Mouse (Mus musculus) stomach, embryonic 16.5 days (tissue): ENCODE measurements around the gene Taar5. TPM values are rescaled to one million over a fixed set of nuclear protein-coding genes. Genes with fewer than 3 reads are reported as not detected.

Experiments
- ATAC-seq: fragments of 200-750 bp; cut with Nextera tagmentation; 2 replicates; pipeline ENCODE4 v1.8.0; 2017; ENCODE audit warnings: moderate number of reproducible peaks, moderate TSS enrichment; ENCODE audit not compliant: insufficient read depth, low FRiP score
- H3K27ac ChIP-seq: fragments of 300-500 bp; sonication (generic); 2 replicates; pipeline ENCODE4 v1.5.1; 2014; ENCODE audit warnings: low read length
- H3K27me3 ChIP-seq: fragments of 300-500 bp; sonication (generic); 2 replicates; pipeline ENCODE4 v1.6.1; 2014; ENCODE audit warnings: low read length, control low read depth, mixed read lengths; ENCODE audit not compliant: control insufficient read depth, insufficient read depth
- H3K36me3 ChIP-seq: fragments of 300-500 bp; sonication (generic); 2 replicates; pipeline ENCODE4 v1.6.1; 2014; ENCODE audit warnings: low read length; ENCODE audit not compliant: control insufficient read depth, insufficient read depth
- H3K4me1 ChIP-seq: fragments of 300-500 bp; sonication (generic); 2 replicates; pipeline ENCODE4 v1.6.1; 2014; ENCODE audit warnings: low read length, control low read depth, mixed read lengths; ENCODE audit not compliant: control insufficient read depth, insufficient read depth
- H3K4me2 ChIP-seq: fragments of 300-500 bp; sonication (generic); 2 replicates; pipeline ENCODE4 v1.6.1; 2014; ENCODE audit warnings: low read depth, low read length, mixed read lengths
- H3K4me3 ChIP-seq: fragments of 300-500 bp; sonication (generic); replicated peaks from 2 replicates; pipeline ENCODE4 v1.5.1; 2014; ENCODE audit warnings: mild to moderate bottlenecking, low read length
- H3K9ac ChIP-seq: fragments of 300-500 bp; sonication (generic); 2 replicates; pipeline ENCODE4 v1.6.1; 2014; ENCODE audit warnings: low read length
- H3K9me3 ChIP-seq: fragments of 300-500 bp; sonication (generic); replicated peaks from 2 replicates; pipeline ENCODE4 v1.6.1; 2016; ENCODE audit warnings: low read length, control low read depth; ENCODE audit not compliant: control insufficient read depth
- WGBS: fragments of 180-500 bp; shearing (Covaris S2); extraction: QIAGEN DNeasy Blood & Tissue Kit; methylation state at CpG from one replicate; pipeline ENCODE4 v1.1.7; 2014; 5-methylcytosine and 5-hydroxymethylcytosine counted together
- polyA plus RNA-seq: library from polyadenylated mRNA; unstranded; fragments of >200 nt; fragmentation: Nextera tagmentation; extraction: Ambion mirVana; gene quantifications from 2 replicates; pipeline ENCODE4 v1.2.1, GENCODE M21; 2015

The Taar5 gene
- polyA plus RNA-seq, result not detected in 2 replicates

DNA sequence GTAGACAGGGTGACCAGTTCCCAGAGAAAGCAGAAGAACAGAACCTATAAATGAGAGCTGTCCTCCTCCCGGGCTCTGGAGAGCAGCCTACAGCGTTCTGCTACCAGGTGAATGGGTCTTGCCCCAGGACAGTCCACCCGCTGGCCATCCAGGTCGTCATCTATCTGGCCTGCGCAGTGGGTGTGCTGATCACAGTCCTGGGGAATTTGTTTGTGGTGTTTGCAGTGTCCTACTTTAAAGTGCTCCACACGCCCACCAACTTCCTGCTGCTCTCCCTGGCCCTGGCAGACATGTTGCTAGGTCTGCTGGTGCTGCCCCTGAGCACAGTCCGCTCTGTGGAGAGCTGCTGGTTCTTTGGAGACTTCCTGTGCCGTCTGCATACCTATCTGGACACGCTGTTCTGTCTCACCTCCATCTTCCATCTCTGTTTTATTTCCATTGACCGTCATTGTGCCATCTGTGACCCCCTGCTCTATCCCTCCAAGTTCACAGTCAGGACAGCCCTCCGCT is at the start of gene Taar5:
Gene Taar5 (plus strand): TSS at position 51 of the 510 bp plus-strand sequence.
- no peaks in the 10 kb centered on the region for H3K27me3 ChIP-seq
- 84% methylated on average over 11 of the region's 11 CpGs for WGBS

GRCm38 (mm10) chr10:23922468-23922867 is 48.0 kb upstream of the Taar5 start:
- Histone ChIP-seq H3K36me3 (no peaks in the 10 kb centered on the region), H3K9me3 (no peaks in the 10 kb centered on the region), H3K27me3 (no peaks in the 10 kb centered on the region), H3K27ac (no peak overlapping the region), H3K4me1 (no peaks in the 10 kb centered on the region), H3K4me3 (no peak overlapping the region), H3K4me2 (no peak overlapping the region), H3K9ac (no peak overlapping the region)
- ATAC-seq, result no peak
- WGBS, result 45% methylated on average over 3 of the region's 3 CpGs

More for the DNA sequence above, at the start of gene Taar5:
- no peak for ATAC-seq
- Histone ChIP-seq H3K27ac (no peak within 1 kb of the TSS), H3K4me3 (no peak within 1 kb of the TSS), H3K4me2 (no peak within 1 kb of the TSS), H3K9me3 (no peaks in the 10 kb centered on the region), H3K36me3 (no peaks in the 10 kb centered on the region), H3K4me1 (no peaks in the 10 kb centered on the region), H3K9ac (no peak within 1 kb of the TSS)

DNA sequence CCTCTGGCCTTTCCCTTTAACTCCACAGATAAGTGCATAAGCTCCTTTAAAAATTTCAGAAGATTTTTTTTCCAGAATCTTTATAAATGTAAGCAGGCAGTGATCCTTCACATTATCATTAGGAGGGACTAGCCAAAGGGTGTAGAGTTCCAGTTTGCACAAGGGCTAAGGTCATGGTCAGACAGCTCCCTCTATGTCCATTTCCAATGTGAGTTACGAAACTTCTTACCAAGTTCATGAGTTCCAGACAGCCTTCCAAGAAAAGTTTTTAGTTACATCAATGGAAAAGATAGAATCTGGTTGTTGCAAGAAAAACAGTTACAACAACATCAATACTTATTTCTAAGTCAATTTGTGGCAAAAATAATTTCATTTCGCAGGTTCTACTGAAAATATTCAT is 46.6 kb upstream of the Taar5 start:
- no peak for ATAC-seq
- H3K27me3 ChIP-seq, result no peaks in the 10 kb centered on the region
- no peaks in the 10 kb centered on the region for H3K4me1 ChIP-seq
- WGBS, result 87% methylated on average over 2 of the region's 2 CpGs
- H3K36me3 ChIP-seq, result no peaks in the 10 kb centered on the region
- no peak overlapping the region for H3K27ac ChIP-seq
- H3K9me3 ChIP-seq, result no peaks in the 10 kb centered on the region
- H3K4me3 ChIP-seq, result no peak overlapping the region
- H3K4me2 ChIP-seq, result no peak overlapping the region
- no peak overlapping the region for H3K9ac ChIP-seq

- H3K9me3 ChIP-seq, result no peaks in the 10 kb centered on the region
- no peak overlapping the region for H3K4me3 ChIP-seq
- H3K27me3 ChIP-seq, result no peaks in the 10 kb centered on the region
- no peak overlapping the region for H3K27ac ChIP-seq
- no peak overlapping the region for H3K9ac ChIP-seq
- WGBS, result 43% methylated on average over 4 of the region's 4 CpGs
- H3K4me1 ChIP-seq, result no peaks in the 10 kb centered on the region
- no peaks in the 10 kb centered on the region for H3K36me3 ChIP-seq
- H3K4me2 ChIP-seq, result no peak overlapping the region
- ATAC-seq, result no peak
Observed at GRCm38 (mm10) chr10:23937613-23938012, 32.9 kb upstream of the Taar5 start.

GRCm38 (mm10) chr10:23938312-23938711 is 32.2 kb upstream of the Taar5 start, which contains the start of gene Taar2:
Gene Taar2 (plus strand): TSS chr10:23938572.
- H3K9ac ChIP-seq, result no peak within 1 kb of the TSS
- WGBS, result 54% methylated on average over 6 of the region's 6 CpGs
- H3K27ac ChIP-seq, result no peak within 1 kb of the TSS
- no peaks in the 10 kb centered on the region for H3K36me3 ChIP-seq
- H3K4me2 ChIP-seq, result no peak within 1 kb of the TSS
- H3K27me3 ChIP-seq, result no peaks in the 10 kb centered on the region
- H3K4me1 ChIP-seq, result no peaks in the 10 kb centered on the region
- no peak for ATAC-seq
- no peak within 1 kb of the TSS for H3K4me3 ChIP-seq
- H3K9me3 ChIP-seq, result no peaks in the 10 kb centered on the region

DNA sequence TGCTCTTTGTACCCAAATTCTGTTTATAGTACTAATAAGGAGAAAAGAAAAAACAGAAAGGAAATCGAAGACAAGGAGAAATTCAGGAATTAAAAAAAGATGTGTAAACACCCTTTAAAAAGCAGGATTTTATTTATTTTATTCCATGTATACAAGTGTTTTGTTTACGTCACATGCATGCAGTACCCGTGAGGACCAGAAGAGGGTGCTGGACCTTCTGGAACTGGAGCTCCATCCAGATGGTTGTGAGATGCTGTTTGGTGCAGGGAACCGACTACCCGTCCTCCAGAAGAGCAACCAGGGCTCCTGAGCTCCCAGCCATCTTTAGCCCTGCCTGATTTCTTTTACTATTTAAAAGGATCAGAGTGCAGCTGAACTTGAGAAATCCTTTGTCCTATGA is 28.0 kb upstream of the Taar5 start:
- no peak overlapping the region for H3K4me2 ChIP-seq
- no peak for ATAC-seq
- H3K4me1 ChIP-seq, result no peaks in the 10 kb centered on the region
- no peak overlapping the region for H3K27ac ChIP-seq
- H3K36me3 ChIP-seq, result no peaks in the 10 kb centered on the region
- no peak overlapping the region for H3K9ac ChIP-seq
- H3K4me3 ChIP-seq, result no peak overlapping the region
- no peaks in the 10 kb centered on the region for H3K27me3 ChIP-seq
- WGBS, result 75% methylated on average over 5 of the region's 5 CpGs
- H3K9me3 ChIP-seq, result no peaks in the 10 kb centered on the region

GRCm38 (mm10) chr10:23948026-23948425 is 22.5 kb upstream of the Taar5 start:
- Histone ChIP-seq H3K9ac (no peak overlapping the region), H3K9me3 (no peaks in the 10 kb centered on the region), H3K4me2 (no peak overlapping the region), H3K36me3 (no peaks in the 10 kb centered on the region), H3K4me1 (no peaks in the 10 kb centered on the region), H3K27me3 (no peaks in the 10 kb centered on the region), H3K4me3 (no peak overlapping the region), H3K27ac (no peak overlapping the region)
- no peak for ATAC-seq
- WGBS, result 42% methylated on average over 7 of the region's 7 CpGs

GRCm38 (mm10) chr10:23949508-23950005 is 20.9 kb upstream of the Taar5 start, which contains the start of gene Taar3:
Gene Taar3 (plus strand): TSS chr10:23949558.
- H3K4me1 ChIP-seq, result no peaks in the 10 kb centered on the region
- H3K4me3 ChIP-seq, result no peak within 1 kb of the TSS
- no peaks in the 10 kb centered on the region for H3K36me3 ChIP-seq
- H3K27me3 ChIP-seq, result no peaks in the 10 kb centered on the region
- H3K9me3 ChIP-seq, result no peaks in the 10 kb centered on the region
- no peak within 1 kb of the TSS for H3K4me2 ChIP-seq
- ATAC-seq, result no peak
- H3K27ac ChIP-seq, result no peak within 1 kb of the TSS
- WGBS, result 86% methylated on average over 16 of the region's 16 CpGs
- H3K9ac ChIP-seq, result no peak within 1 kb of the TSS

DNA sequence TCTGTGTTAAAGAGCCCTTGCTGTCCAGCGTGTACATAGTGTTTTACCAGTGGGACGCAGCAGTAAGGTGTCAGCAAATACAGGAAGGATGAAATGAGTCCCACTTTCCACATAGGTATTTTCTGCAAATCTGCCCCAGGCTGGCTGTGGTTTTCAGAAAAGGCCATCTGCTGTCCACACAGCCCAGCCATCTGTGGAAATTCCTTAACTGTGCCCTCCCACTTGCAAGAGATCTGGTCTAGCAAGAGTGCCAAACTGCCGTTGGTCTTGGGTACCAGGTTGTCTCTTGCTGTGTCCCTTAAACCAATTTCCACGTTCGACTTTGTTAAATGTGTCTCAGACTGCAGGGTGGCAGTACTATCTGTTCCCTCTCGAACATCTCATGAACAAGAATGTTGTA is 18.8 kb upstream of the Taar5 start:
- no peak overlapping the region for H3K4me2 ChIP-seq
- ATAC-seq, result no peak

More for the DNA sequence above, 18.8 kb upstream of the Taar5 start:
- Histone ChIP-seq H3K27ac (no peak overlapping the region), H3K4me1 (no peaks in the 10 kb centered on the region), H3K4me3 (no peak overlapping the region), H3K9ac (no peak overlapping the region), H3K36me3 (no peaks in the 10 kb centered on the region), H3K27me3 (no peaks in the 10 kb centered on the region), H3K9me3 (no peaks in the 10 kb centered on the region)
- 76% methylated on average over 6 of the region's 6 CpGs for WGBS
